Mouse (Mus musculus) hindbrain, embryonic 16.5 days (tissue): ENCODE data around the gene Eif3f. TPM values are rescaled to one million over a fixed set of nuclear protein-coding genes. Genes with fewer than 3 reads are reported as not detected.

Experiments used
- ATAC-seq: fragments of 200-750 bp; cut with Nextera tagmentation; 2 replicates; pipeline ENCODE4 v1.8.0; 2017; ENCODE audit warnings: moderate TSS enrichment, moderate library complexity
- H3K27ac ChIP-seq: fragments of 300-500 bp; sonication (generic); 2 replicates; pipeline ENCODE4 v1.5.1; 2014; ENCODE audit warnings: low read depth, mild to moderate bottlenecking, control low read depth, low read length, moderate library complexity
- H3K27me3 ChIP-seq: fragments of 300-500 bp; sonication (generic); replicated peaks from 2 replicates; pipeline ENCODE4 v1.6.1; 2014; ENCODE audit warnings: low read length; ENCODE audit not compliant: control insufficient read depth, insufficient read depth
- H3K36me3 ChIP-seq: fragments of 300-500 bp; sonication (generic); 2 replicates; pipeline ENCODE4 v1.6.1; 2014; ENCODE audit warnings: mild to moderate bottlenecking, low read length, moderate library complexity, mixed read lengths; ENCODE audit not compliant: control insufficient read depth, insufficient read depth
- H3K4me1 ChIP-seq: fragments of 300-500 bp; sonication (generic); 2 replicates; pipeline ENCODE4 v1.6.1; 2014; ENCODE audit warnings: low read depth, low read length; ENCODE audit not compliant: control insufficient read depth, insufficient read depth
- H3K4me2 ChIP-seq: fragments of 300-500 bp; sonication (generic); 2 replicates; pipeline ENCODE4 v1.6.1; 2014; ENCODE audit warnings: mild to moderate bottlenecking, low read length, control low read depth, moderate library complexity
- H3K4me3 ChIP-seq: fragments of 300-500 bp; sonication (generic); 2 replicates; pipeline ENCODE4 v1.5.1; 2014; ENCODE audit warnings: mild to moderate bottlenecking, low read length, control low read depth, moderate library complexity
- H3K9ac ChIP-seq: fragments of 300-500 bp; sonication (generic); 2 replicates; pipeline ENCODE4 v1.6.1; 2014; ENCODE audit warnings: low read depth, mild to moderate bottlenecking, control low read depth, low read length, moderate library complexity
- H3K9me3 ChIP-seq: fragments of 300-500 bp; sonication (generic); 2 replicates; pipeline ENCODE4 v1.6.1; 2014; ENCODE audit warnings: mild to moderate bottlenecking, low read length, moderate library complexity; ENCODE audit not compliant: control insufficient read depth
- WGBS: fragments of 180-500 bp; shearing (Covaris S2); extraction: QIAGEN DNeasy Blood & Tissue Kit; methylation state at CpG from one replicate; pipeline ENCODE4 v1.1.7; 2014; 5-methylcytosine and 5-hydroxymethylcytosine counted together
- polyA plus RNA-seq: library from polyadenylated mRNA; unstranded; fragments of >200 nt; fragmentation: Nextera tagmentation; extraction: Ambion mirVana; gene quantifications from 2 replicates; pipeline ENCODE4 v1.2.1, GENCODE M21; 2015

The Eif3f gene
- 67.3 and 70.9 TPM in 2 replicates for polyA plus RNA-seq

GRCm38 (mm10) chr7:108933794-108934731, at the start of gene Eif3f:
Eif3f (plus strand) TSS chr7:108934417.
- H3K4me3 ChIP-seq, result peak within 1 kb of the TSS; percentile 73
- H3K4me2 ChIP-seq, result peak within 1 kb of the TSS; percentile 86
- H3K36me3 ChIP-seq, result peaks cover 12% of the 10 kb centered on the region
- WGBS, result 1% methylated on average over 48 of the region's 50 CpGs
- peaks cover 16% of the 10 kb centered on the region for H3K4me1 ChIP-seq
- peak within 1 kb of the TSS; percentile 83 for H3K27ac ChIP-seq
- H3K9me3 ChIP-seq, result no peaks in the 10 kb centered on the region
- ATAC-seq, result peak; percentile 98
- peak within 1 kb of the TSS; percentile 79 for H3K9ac ChIP-seq
- no peaks in the 10 kb centered on the region for H3K27me3 ChIP-seq

- 78% methylated on average over 4 of the region's 4 CpGs for WGBS
- ATAC-seq, result no peak
These were observed 49.3 kb upstream of the Eif3f start, which contains the start of gene Olfr518 for GRCm38 (mm10) chr7:108884906-108885305. Olfr518 (minus strand) TSS chr7:108885006.

GRCm38 (mm10) chr7:108894320-108894719, 39.9 kb upstream of the Eif3f start, which contains the start of gene Olfr519:
Olfr519 (minus strand) TSS chr7:108894420.
- Histone ChIP-seq H3K9me3 (no peaks in the 10 kb centered on the region), H3K9ac (no peak within 1 kb of the TSS), H3K4me3 (no peak within 1 kb of the TSS), H3K4me1 (no peaks in the 10 kb centered on the region), H3K27ac (no peak within 1 kb of the TSS), H3K27me3 (no peaks in the 10 kb centered on the region), H3K4me2 (no peak within 1 kb of the TSS), H3K36me3 (no peaks in the 10 kb centered on the region)
- no peak for ATAC-seq
- 95% methylated on average over 5 of the region's 5 CpGs for WGBS

More at GRCm38 (mm10) chr7:108884906-108885305, 49.3 kb upstream of the Eif3f start, which contains the start of gene Olfr518:
- H3K36me3 ChIP-seq, result no peaks in the 10 kb centered on the region
- no peak within 1 kb of the TSS for H3K4me3 ChIP-seq
- no peak within 1 kb of the TSS for H3K4me2 ChIP-seq
- H3K9ac ChIP-seq, result no peak within 1 kb of the TSS
- no peaks in the 10 kb centered on the region for H3K27me3 ChIP-seq
- no peaks in the 10 kb centered on the region for H3K9me3 ChIP-seq
- H3K4me1 ChIP-seq, result no peaks in the 10 kb centered on the region
- H3K27ac ChIP-seq, result no peak within 1 kb of the TSS

- Histone ChIP-seq H3K4me1 (no peaks in the 10 kb centered on the region), H3K27me3 (no peaks in the 10 kb centered on the region), H3K9me3 (no peaks in the 10 kb centered on the region), H3K36me3 (no peaks in the 10 kb centered on the region), H3K9ac (no peak overlapping the region), H3K4me2 (no peak overlapping the region), H3K4me3 (no peak overlapping the region), H3K27ac (no peak overlapping the region)
- ATAC-seq, result no peak
- WGBS, result 91% methylated on average over 2 of the region's 2 CpGs
These were observed 30.2 kb upstream of the Eif3f start for GRCm38 (mm10) chr7:108903969-108904368.

GRCm38 (mm10) chr7:108927043-108927442, 7.2 kb upstream of the Eif3f start:
- H3K4me2 ChIP-seq, result no peak overlapping the region
- no peaks in the 10 kb centered on the region for H3K36me3 ChIP-seq
- no peaks in the 10 kb centered on the region for H3K4me1 ChIP-seq
- no peak overlapping the region for H3K27ac ChIP-seq
- WGBS, result 63% methylated on average over 4 of the region's 4 CpGs
- H3K4me3 ChIP-seq, result no peak overlapping the region
- no peak overlapping the region for H3K9ac ChIP-seq
- H3K9me3 ChIP-seq, result no peaks in the 10 kb centered on the region
- ATAC-seq, result no peak
- no peaks in the 10 kb centered on the region for H3K27me3 ChIP-seq

GRCm38 (mm10) chr7:108928280-108929188, 5.7 kb upstream of the Eif3f start:
- Histone ChIP-seq H3K4me2 (no peak overlapping the region), H3K9ac (no peak overlapping the region), H3K27ac (no peak overlapping the region), H3K9me3 (no peaks in the 10 kb centered on the region), H3K4me3 (no peak overlapping the region), H3K27me3 (no peaks in the 10 kb centered on the region), H3K4me1 (no peaks in the 10 kb centered on the region), H3K36me3 (no peaks in the 10 kb centered on the region)
- no peak for ATAC-seq
- 80% methylated on average over 11 of the region's 11 CpGs for WGBS

- Histone ChIP-seq H3K4me3 (no peak within 1 kb of the TSS), H3K9me3 (no peaks in the 10 kb centered on the region), H3K4me2 (no peak within 1 kb of the TSS), H3K36me3 (no peaks in the 10 kb centered on the region), H3K27me3 (no peaks in the 10 kb centered on the region), H3K9ac (no peak within 1 kb of the TSS), H3K4me1 (no peaks in the 10 kb centered on the region; the same call in 1 of the 2 replicates), H3K27ac (no peak within 1 kb of the TSS)
- WGBS, result 85% methylated on average over 6 of the region's 6 CpGs
- ATAC-seq, result no peak
These were observed 4.4 kb upstream of the Eif3f start, which contains the start of gene Nlrp10 for GRCm38 (mm10) chr7:108929726-108930393. Nlrp10 (minus strand) TSS chr7:108930178.

GRCm38 (mm10) chr7:108934836-108935235, 619 bp downstream of the Eif3f start:
- ATAC-seq, result no peak
- Histone ChIP-seq H3K36me3 (peaks cover 15% of the 10 kb centered on the region), H3K27me3 (no peaks in the 10 kb centered on the region), H3K4me2 (peak overlapping the region; percentile 86), H3K27ac (no peak overlapping the region; the same call in 1 of the 2 replicates), H3K9me3 (no peaks in the 10 kb centered on the region), H3K4me3 (peak overlapping the region; percentile 73), H3K9ac (peak overlapping the region; percentile 79), H3K4me1 (peaks cover 16% of the 10 kb centered on the region)
- WGBS, result 6% methylated on average over 8 of the region's 8 CpGs
